Mouse (Mus musculus) v-Abl transformed pro-B cells (cell line): ENCODE data around the gene Cavin2.

Experiments used
- in situ Hi-C, 2 experiments: fragments of 400-800 bp; cut with MboI; formaldehyde crosslinking; loops; one replicate each; pipeline ENCODE4 v1.15.1; 2025; ENCODE audit not compliant: unreplicated experiment in 2 of 2

The Cavin2 gene

GRCm38 (mm10) chr1:51307056-51307455 is 18.1 kb downstream of the Cavin2 start:
- in situ Hi-C loops: no loop called here

GRCm38 (mm10) chr1:51315476-51315875 is 26.6 kb downstream of the Cavin2 start:
- in situ Hi-C loops: no loop called here

- in situ Hi-C loops: no loop called here
Measured at GRCm38 (mm10) chr1:51323506-51323905, 34.6 kb downstream of the Cavin2 start.

- in situ Hi-C loops: loop anchor here in 1 of 2 experiments (25.0 kb wide), 1 partner anchor 284 kb away; no protein-coding TSS in a partner anchor
Measured at GRCm38 (mm10) chr1:51328541-51328940, 39.6 kb downstream of the Cavin2 start.

- in situ Hi-C loops: loop anchor here (10.0 to 25.0 kb wide), 2 partner anchors 279 to 368 kb away; no protein-coding TSS in a partner anchor
Measured at GRCm38 (mm10) chr1:51332986-51333385, 44.1 kb downstream of the Cavin2 start.

GRCm38 (mm10) chr1:51333557-51334285 is 44.8 kb downstream of the Cavin2 start:
- in situ Hi-C loops: loop anchor here (10.0 to 25.0 kb wide), 2 partner anchors 279 to 369 kb away; no protein-coding TSS in a partner anchor

- in situ Hi-C loops: loop anchor here (10.0 to 25.0 kb wide), 2 partner anchors 278 to 369 kb away; no protein-coding TSS in a partner anchor
Measured at GRCm38 (mm10) chr1:51334289-51334688, 45.4 kb downstream of the Cavin2 start.

GRCm38 (mm10) chr1:51335081-51335480 is 46.2 kb downstream of the Cavin2 start:
- in situ Hi-C loops: loop anchor here (5.0 to 25.0 kb wide), 3 partner anchors 262 to 370 kb away; no protein-coding TSS in a partner anchor

- in situ Hi-C loops: loop anchor here in 1 of 2 experiments (25.0 kb wide), 1 partner anchor 268 kb away; no protein-coding TSS in a partner anchor
Measured at GRCm38 (mm10) chr1:51344160-51344559, 55.2 kb downstream of the Cavin2 start.

- in situ Hi-C loops: loop anchor here in 1 of 2 experiments (25.0 kb wide), 1 partner anchor 265 kb away; no protein-coding TSS in a partner anchor
Measured at GRCm38 (mm10) chr1:51347596-51347995, 58.7 kb downstream of the Cavin2 start.

- in situ Hi-C loops: loop anchor here in 1 of 2 experiments (25.0 kb wide), 1 partner anchor 264 kb away; no protein-coding TSS in a partner anchor
Measured at GRCm38 (mm10) chr1:51348631-51349030, 59.7 kb downstream of the Cavin2 start.

GRCm38 (mm10) chr1:51349291-51349967 is 60.5 kb downstream of the Cavin2 start:
- in situ Hi-C loops: loop anchor here in 1 of 2 experiments (25.0 kb wide), 1 partner anchor 263 kb away; no protein-coding TSS in a partner anchor
